Mouse (Mus musculus) adrenal gland, postnatal 25 days (tissue): Measurements from ENCODE around the gene Plcb4. TPM values are rescaled to one million over a fixed set of nuclear protein-coding genes. Genes with fewer than 3 reads are reported as not detected.

Experiments used
- DNase-seq: peaks from one replicate; pipeline ENCODE4 v3.0.0; 2021; ENCODE audit warnings: mixed read lengths
- total RNA-seq: library from RNA; stranded (reverse); gene quantifications from 2 replicates; pipeline ENCODE4 v1.2.3, GENCODE M21; 2021

Gene Plcb4
- total RNA-seq, 1 experiment from 2014 or later: 58.5 TPM

DNA sequence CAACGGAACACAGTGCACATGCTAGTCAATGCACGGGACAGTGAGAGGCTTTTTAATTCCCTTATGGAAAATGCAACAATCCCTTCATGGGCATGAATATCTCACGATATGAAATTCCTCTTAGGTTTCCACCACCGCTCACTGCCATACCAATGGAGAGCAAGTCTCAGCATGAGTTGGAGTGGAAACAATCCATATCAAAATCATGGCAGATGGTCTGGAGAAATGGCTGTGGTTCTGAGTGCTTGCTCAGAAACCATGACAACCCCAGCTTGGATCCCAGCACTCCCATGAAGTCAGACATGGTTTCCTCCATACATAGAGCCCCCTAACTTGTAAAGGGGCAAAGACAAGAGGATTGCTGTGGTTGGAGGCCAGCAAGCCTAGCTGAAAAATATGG is 389.7 kb downstream of the Plcb4 start:
- no peak for DNase-seq

DNA sequence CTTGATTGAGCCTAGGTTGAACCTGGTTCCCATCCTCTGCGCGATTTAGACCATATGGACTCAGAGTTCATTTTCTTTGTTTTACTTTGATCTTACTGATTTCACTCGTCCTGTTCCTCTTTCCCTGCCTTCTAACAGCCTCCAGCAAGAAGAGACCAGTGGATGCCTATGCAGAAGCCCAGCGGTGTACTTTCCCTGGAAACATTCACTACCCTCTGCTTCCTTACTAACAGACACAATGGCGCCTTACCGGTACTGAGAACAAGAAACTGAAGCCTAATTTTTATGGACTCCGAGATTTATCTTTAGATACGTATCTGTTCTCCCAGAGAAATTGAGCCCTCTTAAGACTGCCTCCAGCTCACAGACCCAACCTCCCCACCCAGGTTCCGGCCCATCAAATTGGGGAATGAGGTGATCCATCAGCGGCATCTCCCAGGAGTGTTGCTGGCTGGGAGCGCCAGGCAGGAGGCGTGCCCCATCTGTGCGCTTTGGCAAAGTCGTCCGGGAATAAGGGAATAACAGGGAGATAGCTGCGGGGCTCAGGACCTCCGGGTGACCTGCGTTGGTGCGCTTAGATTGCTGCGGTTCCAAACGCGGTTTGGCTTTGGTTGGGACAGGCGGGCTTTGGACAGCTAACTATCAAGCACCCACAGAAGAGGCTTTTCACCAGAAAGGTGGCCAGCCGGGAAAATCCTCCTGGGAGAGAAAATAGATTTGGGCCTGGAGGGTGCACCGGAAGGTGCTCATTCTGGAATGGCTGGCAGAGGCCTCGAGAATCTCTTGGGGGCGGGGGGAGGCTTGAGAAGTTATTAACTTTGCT is 392.2 kb downstream of the Plcb4 start:
- DNase-seq: no peak

DNA sequence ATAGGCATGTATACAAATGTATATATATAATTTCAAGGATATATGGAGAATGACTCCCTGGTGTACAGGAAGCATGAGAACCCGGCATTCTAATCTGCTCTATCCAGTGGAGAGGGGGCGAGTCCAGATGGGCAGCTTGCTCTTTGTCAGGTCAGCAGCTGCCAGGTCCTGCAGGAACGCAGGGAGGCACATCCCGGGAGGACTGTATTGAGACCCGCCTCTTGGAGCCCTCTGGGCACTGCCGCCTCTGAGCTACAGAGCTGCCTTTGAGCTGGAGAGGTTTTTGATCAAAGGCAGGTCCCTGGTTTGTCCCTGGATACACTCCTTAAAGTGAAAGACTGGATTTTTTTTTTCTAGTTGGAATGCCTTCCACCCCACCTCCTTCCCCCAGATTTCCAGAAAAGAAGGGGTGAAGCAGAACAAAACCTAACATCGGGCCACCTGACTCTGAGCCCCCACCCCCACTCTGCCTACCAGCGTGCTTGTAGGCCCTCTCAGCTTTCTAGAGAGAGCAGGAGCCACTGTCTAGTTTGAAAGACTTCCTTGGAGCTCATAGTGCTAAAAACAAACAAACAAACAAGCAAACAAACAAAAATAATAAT is 393.0 kb downstream of the Plcb4 start, which contains the start of gene Lamp5:
Lamp5 (plus strand) TSS at position 552 of the 602 bp plus-strand sequence.
- no peak for DNase-seq

GRCm38 (mm10) chr2:136057861-136058331 is 399.1 kb downstream of the Plcb4 start:
- DNase-seq: peak; percentile 2

- DNase-seq: no peak
Observed at GRCm38 (mm10) chr2:136058398-136058797, 399.6 kb downstream of the Plcb4 start.

- no peak for DNase-seq
Observed at GRCm38 (mm10) chr2:136059029-136059669, 400.3 kb downstream of the Plcb4 start.
